Mouse (Mus musculus) cerebellum, postnatal 25 days (tissue): ENCODE results near the gene Gfm1.

Experiments used
- DNase-seq, 2 experiments: peaks; one replicate each; pipeline ENCODE4 v3.0.0; 2021; ENCODE audit warnings: mixed read lengths in 2 of 2

Gene Gfm1

DNA sequence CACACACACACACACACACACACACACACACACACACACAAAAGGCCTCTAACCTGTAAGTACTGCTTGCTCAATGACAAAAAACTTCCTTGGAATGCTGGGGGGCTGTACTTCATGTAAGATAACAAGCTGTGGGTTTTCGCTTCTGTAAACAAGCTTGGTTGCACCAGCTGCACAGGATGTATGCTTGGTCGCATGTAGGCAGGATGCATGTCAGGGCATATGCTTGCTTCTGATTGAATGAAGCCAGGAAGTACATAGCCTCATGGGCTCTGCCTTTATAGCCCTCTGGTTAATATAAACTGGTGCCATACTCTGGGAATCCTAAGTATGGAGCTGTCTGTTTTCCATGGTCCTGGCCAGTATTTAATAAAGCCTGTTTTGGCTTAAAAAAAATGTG lies 68.1 kb downstream of the Gfm1 start:
- no peak for DNase-seq

- DNase-seq, result no peak
Observed at GRCm38 (mm10) chr3:67498773-67499405, 69.0 kb downstream of the Gfm1 start.

GRCm38 (mm10) chr3:67499406-67499791 lies 69.5 kb downstream of the Gfm1 start:
- no peak for DNase-seq

DNA sequence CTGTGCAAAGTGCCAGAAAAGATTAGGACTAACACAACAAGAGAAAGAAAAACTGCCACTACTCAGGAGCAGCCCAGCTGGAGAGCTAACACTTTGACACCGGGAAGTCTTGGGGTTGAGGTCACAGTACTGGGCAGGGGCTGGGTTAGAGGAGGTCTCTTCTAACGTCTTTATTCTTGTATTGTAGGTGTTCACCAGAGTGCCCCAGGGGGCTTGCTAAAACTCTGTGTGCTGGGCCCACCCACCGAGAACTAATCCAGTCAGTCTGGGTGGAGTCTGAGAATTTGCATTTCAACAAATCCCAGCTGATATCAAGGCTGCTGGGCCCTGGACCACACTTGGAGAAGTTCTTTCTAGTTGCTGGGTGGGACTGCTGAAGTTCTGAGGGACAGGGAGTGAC lies 74.0 kb downstream of the Gfm1 start:
- DNase-seq, result no peak

DNA sequence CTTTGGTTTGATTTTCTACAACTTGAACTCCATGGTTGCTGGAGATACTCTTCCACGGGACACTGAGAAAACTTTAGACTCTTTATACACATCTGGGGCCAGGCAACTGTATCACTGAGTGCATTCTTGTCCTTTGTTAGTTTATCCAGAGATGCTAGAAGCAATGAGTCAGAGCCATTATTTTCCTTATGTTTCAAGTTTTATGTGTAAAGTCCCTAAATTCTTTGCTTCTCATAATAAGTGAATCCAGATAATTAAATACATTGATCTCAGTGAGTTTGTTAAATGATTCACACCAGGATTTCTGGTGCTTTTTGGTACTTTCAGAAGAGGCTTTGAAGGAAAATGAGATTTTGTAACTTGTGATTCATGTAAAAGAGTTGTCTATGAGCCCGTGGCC lies 75.4 kb downstream of the Gfm1 start:
- no peak for DNase-seq

GRCm38 (mm10) chr3:67508216-67508892 lies 78.5 kb downstream of the Gfm1 start:
- no peak for DNase-seq

DNA sequence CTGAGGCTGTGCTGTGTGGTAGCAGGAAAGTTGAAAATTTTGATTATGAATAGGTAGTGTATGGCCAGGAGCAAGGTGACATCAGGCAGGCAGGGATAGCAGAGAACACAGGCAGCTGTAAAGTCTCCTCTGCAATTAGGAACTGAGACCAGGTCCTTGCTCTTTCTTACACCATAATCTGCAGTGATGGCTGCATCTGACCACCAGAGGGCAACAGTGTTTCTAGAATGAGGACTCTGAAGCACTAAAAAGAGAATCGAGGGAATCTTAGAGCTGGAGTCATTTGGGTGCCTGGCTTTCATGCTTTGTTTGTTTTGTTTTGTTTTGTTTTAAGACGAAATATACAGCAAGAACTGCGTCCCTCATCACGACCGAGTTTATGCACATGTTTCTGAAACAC lies 82.9 kb downstream of the Gfm1 start:
- DNase-seq, result peak; percentile 75 to 85

- no peak for DNase-seq
Observed at GRCm38 (mm10) chr3:67514801-67515273, 84.9 kb downstream of the Gfm1 start.

- DNase-seq, result peak; percentile 27 to 36
Observed at GRCm38 (mm10) chr3:67515274-67515801, 85.4 kb downstream of the Gfm1 start, which contains the start of gene Rarres1. Gene Rarres1 (minus strand): TSS chr3:67515523.

GRCm38 (mm10) chr3:67520568-67521143 lies 90.8 kb downstream of the Gfm1 start:
- no peak for DNase-seq

DNA sequence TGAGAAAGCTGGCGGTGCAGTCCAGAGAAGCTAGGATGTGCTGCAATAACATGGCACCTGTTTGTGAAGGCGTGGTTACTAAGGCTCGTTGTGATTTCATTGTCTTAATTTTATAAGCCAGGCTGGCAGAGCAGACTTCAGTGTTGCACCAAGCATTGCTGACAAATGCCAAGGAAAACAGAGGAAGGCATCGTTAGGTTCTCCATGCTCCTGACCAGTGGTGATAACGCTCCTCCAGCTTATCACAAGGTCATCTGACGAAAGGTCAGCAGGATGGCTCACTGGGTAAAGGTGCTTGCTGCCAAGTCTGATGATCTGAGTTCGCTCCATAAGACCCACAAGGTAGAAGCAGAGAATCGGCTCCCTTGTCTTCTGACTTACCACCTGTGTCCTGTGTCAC lies 92.8 kb downstream of the Gfm1 start:
- DNase-seq, result no peak

DNA sequence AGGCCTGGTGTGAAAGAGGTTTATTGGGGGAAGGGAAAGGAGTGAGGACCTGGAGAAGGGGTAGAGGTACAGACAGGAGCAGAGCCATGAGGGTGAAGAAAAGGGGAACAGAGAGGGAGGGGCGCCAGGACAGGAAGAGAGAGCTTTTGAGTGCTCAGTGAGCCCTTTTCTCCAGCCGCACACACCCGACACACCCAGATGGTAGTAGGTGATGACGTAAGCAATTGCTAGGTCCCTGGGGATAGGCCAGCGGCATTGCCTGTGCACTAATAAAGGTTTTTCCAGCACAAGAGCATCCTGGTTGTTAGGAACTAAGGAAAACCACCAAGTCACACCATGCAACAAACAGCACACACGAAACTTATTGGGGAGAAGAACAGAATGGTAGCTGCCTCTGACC lies 94.9 kb downstream of the Gfm1 start:
- no peak for DNase-seq
